Mouse (Mus musculus): ENCODE data around the gene Sclt1.

The Sclt1 gene

DNA sequence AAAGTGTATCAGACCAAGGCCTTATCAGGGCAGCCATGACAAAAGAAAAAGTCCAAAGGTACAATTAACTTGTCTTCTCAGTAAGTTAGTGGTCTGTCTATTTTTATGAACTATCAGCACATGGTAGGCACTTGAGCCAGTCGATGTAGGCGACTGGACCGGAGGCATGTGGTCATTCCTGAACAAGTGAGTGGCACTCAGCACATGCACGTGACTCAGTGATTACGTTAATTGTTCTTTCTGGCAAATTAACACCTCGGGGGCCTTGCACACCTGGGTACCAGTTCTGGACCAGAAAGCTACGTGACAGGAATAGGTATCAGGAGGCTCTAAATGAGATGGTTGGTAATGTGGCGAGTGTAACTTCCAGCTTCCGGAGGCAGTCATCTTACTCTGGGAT lies 135.3 kb downstream of the Sclt1 start:
- no peak for DNase-seq (ENCODE audit: inconsistent age in 2 of 2, low spot score in 1 of 2)

DNA sequence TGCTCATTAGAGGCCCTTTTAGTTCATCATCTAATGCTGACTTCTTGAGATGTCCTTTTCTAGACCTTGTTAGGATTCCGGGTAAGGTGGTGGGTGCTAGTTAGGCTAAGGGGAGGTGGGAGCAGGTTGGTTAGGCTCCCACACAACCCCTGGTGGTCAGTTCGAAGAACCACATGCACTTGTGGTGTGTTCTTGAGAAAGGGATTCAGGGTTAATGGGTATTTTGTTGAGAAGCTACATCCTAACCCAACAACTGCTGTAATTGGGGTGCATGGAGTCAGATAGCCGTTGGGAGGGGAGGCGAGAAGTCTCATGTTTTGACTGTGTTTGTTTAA lies 136.0 kb downstream of the Sclt1 start:
- no peak for DNase-seq (ENCODE audit: inconsistent age in 2 of 2, low spot score in 1 of 2)

DNA sequence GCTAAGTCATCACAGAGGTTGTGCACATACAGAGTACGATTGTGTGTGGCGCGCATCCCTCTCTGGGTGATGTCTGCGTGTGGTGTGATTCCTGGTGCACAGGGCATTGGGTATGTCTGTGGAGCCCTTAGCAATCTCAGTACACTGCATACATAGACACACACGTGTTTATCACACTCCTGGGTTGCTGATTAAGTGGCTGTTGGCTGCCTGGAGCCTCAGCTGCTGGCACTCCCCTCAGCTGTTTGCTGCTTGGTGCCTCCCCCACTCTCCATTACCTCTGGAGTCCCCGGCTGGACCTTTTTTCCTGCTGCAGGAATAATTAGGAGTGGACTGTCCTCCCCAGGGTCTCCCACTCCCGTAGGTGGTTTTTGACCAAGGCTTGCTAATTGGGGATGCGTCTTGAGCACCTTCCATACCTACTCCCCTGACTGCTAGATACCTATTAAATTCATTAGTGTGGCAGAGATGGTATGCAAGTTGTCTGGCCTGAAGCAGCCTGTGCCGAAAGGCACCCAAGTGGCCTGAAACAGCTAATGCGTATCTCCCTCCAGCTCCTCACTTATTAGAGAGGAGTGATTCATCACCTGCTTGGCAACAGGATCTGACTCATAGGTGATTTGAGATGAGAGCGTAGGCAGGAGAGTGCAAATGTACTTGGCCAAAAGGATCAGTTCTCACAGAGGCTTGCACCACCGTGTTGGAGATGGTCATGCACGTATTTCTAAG lies 136.5 kb downstream of the Sclt1 start:
- peak; percentile 50 to 76 for DNase-seq (ENCODE audit: inconsistent age in 2 of 2, low spot score in 1 of 2)

DNA sequence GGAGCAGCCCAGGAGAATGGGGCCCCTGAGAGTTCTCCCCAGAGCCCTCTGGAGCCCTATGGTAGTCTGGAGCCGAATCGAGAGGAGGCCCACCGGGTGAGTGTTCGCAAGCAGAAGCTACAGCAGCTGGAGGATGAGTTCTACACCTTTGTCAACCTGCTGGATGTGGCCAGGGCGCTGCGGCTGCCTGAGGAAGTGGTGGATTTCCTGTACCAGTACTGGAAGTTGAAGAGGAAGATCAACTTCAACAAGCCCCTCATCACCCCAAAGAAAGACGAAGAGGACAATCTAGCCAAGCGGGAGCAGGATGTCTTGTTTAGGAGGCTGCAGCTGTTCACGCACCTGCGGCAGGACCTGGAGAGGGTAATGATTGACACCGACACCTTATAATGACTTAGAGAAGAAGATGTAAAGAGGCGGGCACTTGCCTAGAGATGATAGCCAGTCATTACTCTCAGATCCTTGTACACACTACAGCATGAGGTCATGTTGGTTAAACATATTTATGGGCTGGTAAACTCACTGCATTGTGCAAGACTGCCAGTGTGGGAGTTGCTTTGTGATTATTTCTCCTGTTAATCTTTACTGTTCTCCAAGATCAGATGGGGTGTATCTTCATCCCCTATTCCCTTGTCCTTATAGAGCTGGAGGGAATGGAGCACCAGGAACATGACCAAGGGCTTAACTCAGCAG lies 137.5 kb downstream of the Sclt1 start:
- peak in 1 of 2 experiments; percentile 27 for DNase-seq (ENCODE audit: inconsistent age in 2 of 2, low spot score in 1 of 2)

DNA sequence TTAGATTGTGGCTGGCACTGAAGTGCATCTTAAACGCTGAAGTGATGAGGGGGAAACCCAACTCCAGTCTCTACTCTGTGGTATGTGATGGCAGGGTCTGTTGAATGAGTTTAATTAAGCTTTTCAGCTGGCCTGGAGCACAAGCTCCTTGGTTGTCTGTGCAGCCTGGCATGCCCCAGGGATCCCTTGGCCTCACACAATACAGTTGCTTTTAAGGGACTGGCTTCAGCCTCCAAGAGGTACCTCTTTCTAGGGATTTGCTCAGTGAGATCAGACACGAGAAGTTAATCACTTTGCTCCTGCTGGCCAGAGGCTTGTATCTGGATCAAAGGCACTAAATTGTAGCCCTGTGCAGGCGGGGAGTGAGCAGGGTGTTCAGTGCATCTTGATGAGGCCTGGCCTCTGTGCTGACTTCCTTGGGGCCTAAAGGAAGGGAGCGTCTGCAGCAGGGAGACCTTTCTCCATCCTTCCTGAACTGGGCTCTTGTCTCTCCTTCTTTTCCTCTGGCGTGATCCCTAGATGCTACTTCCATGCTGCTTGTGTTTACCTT lies 138.8 kb downstream of the Sclt1 start:
- peak; percentile 2 to 23 for DNase-seq (ENCODE audit: inconsistent age in 2 of 2, low spot score in 1 of 2)

DNA sequence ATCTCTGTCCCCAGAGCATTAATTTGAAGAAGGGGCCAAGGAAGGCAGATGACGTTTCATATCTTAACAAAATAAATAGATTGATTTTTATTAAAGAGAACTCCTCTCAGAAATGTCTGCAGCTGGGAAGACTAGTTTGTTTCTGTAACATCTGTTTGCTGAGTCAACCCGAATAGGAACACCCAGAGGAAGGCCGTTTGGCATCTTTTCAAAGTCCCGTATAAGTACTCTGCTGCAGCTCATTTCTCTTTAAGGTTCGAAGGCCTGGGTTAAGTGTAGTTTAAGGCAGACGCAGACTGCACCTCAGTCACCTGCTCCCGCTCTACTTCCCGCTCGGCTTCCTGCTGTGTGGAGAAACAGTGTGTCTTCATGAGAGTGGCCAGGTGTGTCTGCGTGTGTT lies 139.4 kb downstream of the Sclt1 start:
- DNase-seq (ENCODE audit: inconsistent age in 2 of 2, low spot score in 1 of 2): peak in 1 of 2 experiments; percentile 67

DNA sequence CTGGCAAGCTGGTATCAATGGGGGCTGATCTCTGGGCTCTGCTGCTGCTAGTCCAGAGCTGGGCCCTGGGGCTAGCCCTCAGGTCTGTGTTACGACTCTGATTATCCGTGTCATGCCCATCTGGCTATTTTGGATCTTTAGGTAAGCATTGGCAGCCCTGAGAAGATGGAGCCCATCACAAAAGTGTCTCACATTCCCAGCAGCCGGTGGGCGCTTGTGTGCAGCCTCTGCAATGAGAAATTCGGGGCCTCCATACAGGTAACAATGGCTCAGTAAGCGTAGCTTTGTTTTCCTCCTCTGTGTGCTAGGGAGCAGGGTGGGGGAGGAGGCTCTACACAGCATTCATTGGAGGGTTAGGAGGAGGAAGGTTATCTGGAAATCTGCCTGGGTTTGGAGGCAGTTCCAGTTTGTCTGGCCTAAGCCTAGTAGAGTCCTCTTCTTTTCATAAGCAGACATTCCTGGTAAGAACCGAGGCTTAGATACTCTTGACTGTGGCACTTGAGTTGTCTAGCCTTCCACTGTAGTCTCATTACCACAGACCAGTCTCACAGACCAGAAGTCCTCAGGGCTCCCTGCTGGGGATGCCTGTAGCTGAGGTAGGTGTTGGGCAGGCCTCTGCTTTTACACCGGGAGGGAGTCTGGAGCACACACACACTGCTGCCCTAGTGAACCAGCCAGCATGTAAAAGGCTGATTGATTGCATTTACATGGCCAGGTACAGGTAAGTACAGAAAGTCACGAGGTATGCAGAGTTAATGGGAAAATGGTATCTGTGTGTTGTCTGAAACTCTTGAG lies 140.9 kb downstream of the Sclt1 start:
- peak in 1 of 2 experiments; percentile 27 for DNase-seq (ENCODE audit: inconsistent age in 2 of 2, low spot score in 1 of 2)

DNA sequence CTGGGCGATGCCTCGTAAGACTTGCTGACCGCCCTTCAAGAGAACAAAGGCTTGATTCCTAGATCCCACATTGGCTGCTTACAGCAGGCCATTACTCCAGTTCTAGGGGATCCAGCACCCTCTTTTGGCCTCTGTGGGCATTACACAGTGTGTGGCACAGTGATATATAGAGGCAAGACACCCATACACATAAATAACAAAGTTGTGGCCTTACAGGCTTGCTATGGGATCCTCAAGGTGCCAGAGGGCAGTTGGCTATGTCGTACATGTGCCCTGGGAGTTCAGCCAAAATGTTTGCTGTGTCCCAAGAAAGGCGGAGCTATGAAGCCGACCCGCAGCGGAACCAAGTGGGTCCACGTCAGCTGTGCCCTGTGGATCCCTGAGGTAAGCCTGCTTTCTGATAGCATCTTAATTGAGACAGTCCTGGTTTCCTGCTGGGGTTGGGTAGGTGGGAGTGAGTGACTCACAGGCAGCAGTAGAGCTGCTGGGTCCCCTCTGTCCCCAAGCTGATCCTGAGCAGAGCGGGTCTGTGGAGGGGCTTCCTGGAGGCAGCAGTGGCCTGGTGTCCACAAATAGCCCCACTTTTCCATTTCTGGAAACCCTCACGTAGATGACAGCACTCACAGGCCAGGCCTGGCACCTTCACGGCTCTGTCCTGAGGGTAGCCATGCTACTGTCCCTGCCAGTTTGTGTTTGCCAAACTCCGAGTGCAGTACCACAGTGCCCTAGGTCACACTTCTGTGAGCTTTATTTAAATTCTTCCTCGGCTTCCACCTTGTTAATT lies 142.3 kb downstream of the Sclt1 start:
- DNase-seq (ENCODE audit: inconsistent age in 2 of 2, low spot score in 1 of 2): peak; percentile 58 to 87

DNA sequence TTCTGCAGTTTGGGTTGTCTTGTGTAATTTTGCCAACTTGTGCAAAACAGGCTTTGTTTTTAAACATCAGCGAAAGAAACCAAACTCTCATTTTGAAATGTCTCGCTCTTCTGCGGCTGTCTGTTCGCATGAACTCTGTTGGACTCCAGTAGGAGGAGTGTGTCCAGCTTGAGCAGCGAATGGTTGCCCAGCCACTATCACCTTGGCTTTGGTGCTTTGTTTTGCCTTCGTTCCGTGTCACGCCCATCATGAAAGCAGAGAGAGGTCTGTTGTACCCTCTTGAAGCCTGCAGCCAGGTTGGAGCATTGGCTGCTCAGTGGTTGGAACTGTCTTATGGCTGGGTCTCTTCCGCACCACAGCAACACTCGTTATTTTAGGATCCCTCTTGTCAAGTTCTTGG lies 143.1 kb downstream of the Sclt1 start:
- no peak for DNase-seq (ENCODE audit: inconsistent age in 2 of 2, low spot score in 1 of 2)

DNA sequence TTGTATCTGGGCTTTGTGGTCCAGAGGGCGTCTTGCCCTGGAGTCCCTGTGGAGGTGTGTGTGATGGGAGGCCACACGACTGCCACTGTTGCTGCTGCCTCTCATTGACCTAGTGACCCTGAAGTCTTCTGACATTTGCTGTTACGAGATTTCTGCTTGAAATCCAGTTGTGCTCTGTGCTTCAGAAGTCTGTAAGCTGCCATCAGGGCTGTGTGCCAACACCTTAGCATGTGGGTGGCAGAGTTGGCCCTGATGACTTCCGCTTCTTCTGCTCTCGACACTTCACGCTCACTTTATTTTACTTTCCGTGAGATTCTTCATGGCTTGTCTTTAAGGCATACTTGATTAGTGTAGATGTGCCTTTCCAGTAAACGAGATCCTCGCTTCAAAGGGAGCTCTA lies 143.9 kb downstream of the Sclt1 start:
- peak in 1 of 2 experiments; percentile 68 for DNase-seq (ENCODE audit: inconsistent age in 2 of 2, low spot score in 1 of 2)

DNA sequence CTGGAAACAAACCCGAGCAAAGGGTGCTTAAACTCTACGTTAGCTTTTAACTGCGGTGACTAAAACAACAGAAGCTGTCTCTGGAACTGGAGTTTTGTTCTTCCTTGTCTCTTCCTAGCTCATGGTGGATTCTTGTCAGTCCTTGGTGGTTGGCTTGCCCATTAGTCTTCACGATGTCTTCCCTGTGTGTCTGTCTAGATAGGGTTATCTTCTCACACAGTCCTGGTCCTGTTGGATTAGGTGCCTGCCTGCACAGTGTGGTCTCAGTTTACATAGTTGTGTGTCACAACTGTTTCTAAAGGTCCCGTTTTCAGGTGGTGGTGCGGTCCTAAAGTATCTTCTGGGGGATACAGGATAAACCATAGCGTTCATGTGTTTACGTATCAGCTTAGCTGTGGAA lies 145.3 kb downstream of the Sclt1 start:
- DNase-seq (ENCODE audit: inconsistent age in 2 of 2, low spot score in 1 of 2): no peak

DNA sequence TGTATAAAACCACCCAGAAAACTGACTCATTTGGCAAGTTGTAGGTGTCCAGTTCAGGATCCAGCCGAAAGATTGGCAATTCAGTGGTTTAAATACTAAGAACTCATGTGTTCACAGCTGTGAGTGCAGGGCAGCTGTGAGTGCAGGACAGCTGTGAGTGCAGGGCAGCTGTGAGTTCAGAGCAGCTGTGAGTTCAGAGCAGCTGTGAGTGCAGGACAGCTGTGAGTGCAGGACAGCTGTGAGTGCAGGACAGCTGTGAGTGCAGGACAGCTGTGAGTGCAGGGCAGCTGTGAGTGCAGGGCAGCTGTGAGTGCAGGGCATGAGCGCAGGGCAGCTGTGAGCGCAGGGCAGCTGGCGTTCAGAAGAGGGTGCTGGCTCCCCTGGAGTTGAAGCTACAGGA lies 147.3 kb downstream of the Sclt1 start:
- no peak for DNase-seq (ENCODE audit: inconsistent age in 2 of 2, low spot score in 1 of 2)

DNA sequence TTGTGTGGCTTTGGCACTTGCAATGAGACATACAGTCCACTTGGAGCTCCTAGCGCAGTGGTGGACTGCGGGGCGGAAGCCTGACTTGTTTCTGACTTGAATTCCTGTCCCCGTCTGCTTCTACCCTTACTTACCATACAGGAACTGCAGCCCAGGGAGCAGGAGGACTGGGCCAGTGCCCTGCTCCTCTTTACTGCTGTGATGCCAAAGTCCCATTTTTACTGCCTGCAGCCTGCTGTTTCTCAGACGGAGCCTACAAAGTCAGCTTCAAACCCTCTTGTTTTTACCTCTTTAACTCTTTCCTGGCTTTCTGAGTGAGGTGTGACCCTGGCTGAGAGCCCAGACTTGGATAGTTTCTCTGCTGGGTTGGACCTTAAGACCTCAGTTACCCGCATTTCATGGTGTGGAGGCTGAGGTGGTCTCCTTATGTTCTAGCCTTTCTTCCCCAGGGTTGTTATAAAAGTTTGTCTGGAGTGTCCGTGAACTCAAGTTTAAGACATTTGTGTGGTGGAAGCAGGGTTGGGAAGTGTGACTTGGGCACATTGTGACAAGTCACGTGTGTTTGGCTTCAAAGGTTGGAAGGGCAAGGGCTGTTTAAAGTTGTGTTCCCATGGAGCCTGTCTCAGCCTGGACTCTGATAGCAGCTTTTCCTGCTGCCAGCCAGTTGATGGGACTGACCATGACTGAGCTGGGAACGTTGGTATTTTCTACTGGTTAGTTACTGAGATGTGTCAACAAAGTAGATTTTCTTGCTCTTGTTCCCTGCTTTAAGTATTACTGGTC lies 148.0 kb downstream of the Sclt1 start:
- no peak for DNase-seq (ENCODE audit: inconsistent age in 2 of 2, low spot score in 1 of 2)

DNA sequence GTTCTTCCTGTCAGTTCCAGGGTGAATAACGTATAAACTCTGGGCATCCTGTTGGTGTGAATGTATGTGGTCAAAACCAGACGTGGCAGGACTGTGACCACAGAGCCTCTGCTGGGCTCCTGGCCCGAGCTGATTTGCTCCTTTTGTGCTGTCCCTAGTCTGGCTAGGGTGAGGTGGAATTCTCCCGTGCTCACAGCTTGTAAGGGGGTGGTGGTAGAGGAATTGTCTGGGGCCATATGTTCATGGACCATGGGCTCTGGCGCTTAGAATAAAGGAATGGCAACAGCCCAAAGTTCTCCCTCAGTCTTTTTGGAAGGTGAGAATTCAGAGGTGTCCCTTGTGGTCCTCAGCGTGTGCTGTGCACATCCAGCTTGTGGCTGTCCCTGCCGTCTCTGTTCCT lies 149.5 kb downstream of the Sclt1 start:
- no peak for DNase-seq (ENCODE audit: inconsistent age in 2 of 2, low spot score in 1 of 2)

DNA sequence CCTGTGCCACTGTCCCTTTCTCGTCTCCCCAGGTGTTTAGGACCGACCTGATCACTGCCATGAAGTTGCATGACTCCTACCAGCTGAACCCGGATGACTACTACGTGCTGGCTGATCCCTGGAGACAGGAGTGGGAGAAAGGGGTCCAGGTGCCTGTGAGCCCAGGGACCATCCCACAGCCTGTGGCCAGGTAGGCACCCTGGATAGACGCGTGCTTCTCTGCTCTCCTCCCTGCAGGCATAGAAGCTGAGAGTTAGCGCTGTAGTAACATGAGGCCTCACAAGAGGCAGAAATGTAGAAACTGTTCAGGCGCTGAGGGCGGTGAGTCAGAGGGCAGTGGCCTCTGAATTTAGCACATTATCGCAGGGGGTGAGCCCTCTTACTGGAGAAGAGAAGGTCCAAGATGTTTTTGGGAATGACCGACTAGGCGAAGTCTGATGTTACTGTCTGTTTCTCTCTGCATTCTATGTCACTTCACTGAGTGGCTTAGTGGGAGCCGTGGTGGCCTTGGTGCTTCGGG lies 150.6 kb downstream of the Sclt1 start:
- DNase-seq (ENCODE audit: inconsistent age in 2 of 2, low spot score in 1 of 2): peak in 1 of 2 experiments; percentile 60

DNA sequence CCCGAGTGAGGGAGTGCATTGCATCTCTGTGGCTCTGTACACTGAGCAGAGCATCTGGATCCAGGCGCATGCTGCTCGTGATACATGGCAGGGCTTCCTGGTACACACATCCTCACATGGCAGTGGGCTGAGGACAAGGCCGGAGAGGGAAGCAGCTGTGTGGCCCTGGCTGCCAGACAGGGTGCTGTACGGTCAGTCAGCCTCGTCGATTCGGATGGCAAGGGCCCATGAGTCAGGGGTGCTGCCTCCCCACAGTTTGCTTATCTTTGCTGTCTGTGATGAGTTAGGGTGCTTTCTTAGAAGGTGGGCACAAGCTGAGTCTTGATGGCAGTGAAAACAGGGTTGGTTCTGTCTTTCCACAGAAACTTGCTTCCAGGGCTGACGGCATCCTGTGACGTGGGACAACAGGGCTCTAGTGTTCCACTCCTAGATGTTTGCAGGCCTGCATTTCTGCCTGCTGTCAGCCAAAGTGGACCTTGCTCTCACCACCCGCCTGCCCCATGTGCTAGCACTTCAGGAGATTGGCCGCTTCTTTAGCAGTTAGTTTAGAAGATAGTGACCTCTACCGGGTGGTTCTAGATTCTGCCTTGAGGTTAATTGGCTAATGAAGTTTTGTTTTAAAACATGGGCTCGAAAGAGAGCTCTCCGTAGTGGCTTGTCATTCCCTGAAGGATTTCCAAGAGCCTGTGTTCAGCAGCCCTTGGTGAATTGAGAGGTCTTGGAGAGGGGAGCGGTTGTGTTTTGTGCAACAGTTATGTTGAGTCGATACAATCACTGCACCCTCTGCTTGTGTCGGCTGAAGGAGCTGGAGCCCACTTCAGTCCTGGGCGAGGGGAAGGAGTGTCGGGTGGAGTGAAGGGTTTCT lies 151.4 kb downstream of the Sclt1 start:
- DNase-seq (ENCODE audit: inconsistent age in 2 of 2, low spot score in 1 of 2): peak in 1 of 2 experiments; percentile 68

DNA sequence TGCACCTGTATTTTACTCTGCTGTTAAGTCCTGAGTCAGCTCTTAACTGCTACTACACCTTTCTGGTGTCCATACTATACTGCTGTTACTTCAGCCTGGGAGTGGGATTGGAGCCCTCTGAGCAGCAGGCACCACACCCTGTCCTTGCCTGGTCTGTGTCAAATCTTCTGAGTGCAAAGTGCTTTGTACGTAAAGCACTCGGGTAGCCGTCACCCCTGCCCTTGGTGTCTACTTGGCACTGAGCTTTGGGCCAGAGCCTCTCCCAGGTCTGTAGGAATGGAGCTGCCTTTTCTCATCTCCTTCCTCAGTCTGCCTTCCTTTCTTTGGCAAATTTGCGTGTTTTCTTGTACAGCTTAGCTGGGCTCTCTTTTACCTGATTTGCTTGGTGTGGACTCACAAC lies 152.3 kb downstream of the Sclt1 start:
- no peak for DNase-seq (ENCODE audit: inconsistent age in 2 of 2, low spot score in 1 of 2)

DNA sequence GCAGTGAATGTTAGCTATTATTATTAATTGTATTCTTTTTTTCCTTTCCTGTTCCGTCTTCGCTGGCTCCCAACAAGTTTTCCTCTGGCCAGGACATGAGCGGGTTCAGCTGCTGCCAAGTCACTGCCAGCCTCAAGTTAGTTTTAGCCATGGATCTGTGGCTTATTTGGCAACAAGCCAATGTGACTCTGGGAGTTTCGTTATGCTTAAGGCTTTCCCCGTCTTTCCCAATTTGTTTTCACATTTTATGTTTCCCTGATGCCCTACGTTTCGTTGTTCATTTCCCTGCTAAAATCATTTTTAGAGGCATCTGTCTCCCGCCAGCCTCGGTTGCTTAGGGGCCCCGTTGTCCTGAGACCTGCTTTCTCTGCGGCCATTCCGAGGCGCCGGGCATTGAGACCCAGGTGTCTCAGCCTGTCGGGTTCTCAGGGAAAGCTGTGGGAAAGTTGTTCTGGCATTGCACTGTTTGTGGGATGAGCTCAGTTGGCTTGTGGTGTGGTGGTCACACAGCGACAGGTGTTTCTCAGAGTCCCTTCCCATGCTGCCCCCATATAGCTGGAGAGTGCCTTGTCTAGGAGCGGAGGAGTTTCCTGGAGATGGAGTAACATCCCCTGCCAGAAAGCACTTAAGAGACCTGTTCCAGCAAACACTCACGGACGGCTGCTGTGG lies 152.9 kb downstream of the Sclt1 start:
- DNase-seq (ENCODE audit: inconsistent age in 2 of 2, low spot score in 1 of 2): peak in 1 of 2 experiments; percentile 52
